Mouse (Mus musculus) heart, postnatal 0 days (tissue): Measurements from ENCODE around the gene Sox14. TPM values are rescaled to one million over a fixed set of nuclear protein-coding genes. Genes with fewer than 3 reads are reported as not detected.
A peak's percentile ranks its signal among the peaks of the same experiment; 100 is the strongest.

ENCODE experiments used
- ATAC-seq: fragments of 200-750 bp; cut with Nextera tagmentation; 2 replicates; pipeline ENCODE4 v1.8.0; 2017; ENCODE audit warnings: low read depth, moderate number of reproducible peaks, moderate library complexity; ENCODE audit not compliant: insufficient read depth
- DNase-seq: peaks from one replicate; pipeline ENCODE4 v3.0.0-alpha.2; 2016; ENCODE audit warnings: low spot score
- H3K27ac ChIP-seq: fragments of 300-500 bp; sonication (generic); 2 replicates; pipeline ENCODE4 v1.5.1; 2014; ENCODE audit warnings: low read depth, mild to moderate bottlenecking
- H3K27me3 ChIP-seq: fragments of 300-500 bp; sonication (generic); 2 replicates; pipeline ENCODE4 v1.6.1; 2014; ENCODE audit warnings: low read length, mixed read lengths; ENCODE audit not compliant: control insufficient read depth, insufficient read depth
- H3K36me3 ChIP-seq: fragments of 300-500 bp; sonication (generic); replicated peaks from 2 replicates; pipeline ENCODE4 v1.6.1; 2014; ENCODE audit warnings: low read length, mixed read lengths; ENCODE audit not compliant: control insufficient read depth, insufficient read depth
- H3K4me1 ChIP-seq: fragments of 300-500 bp; sonication (generic); 2 replicates; pipeline ENCODE4 v1.6.1; 2014; ENCODE audit warnings: antibody characterized with exemption; ENCODE audit not compliant: control insufficient read depth, insufficient read depth
- H3K4me2 ChIP-seq: fragments of 300-500 bp; sonication (generic); 2 replicates; pipeline ENCODE4 v1.6.1; 2014; ENCODE audit warnings: low read depth, mild to moderate bottlenecking, low read length, moderate library complexity
- H3K4me3 ChIP-seq: fragments of 300-500 bp; sonication (generic); 2 replicates; pipeline ENCODE4 v1.5.1; 2014; ENCODE audit warnings: low read depth, low read length
- H3K9ac ChIP-seq: fragments of 300-500 bp; sonication (generic); replicated peaks from 2 replicates; pipeline ENCODE4 v1.6.1; 2014; ENCODE audit warnings: low read depth, low read length, mixed read lengths
- H3K9me3 ChIP-seq: fragments of 300-500 bp; sonication (generic); replicated peaks from 2 replicates; pipeline ENCODE4 v1.6.1; 2016; ENCODE audit warnings: low read length; ENCODE audit not compliant: control insufficient read depth
- CTCF ChIP-seq: IDR thresholded peaks from 2 replicates; pipeline ENCODE4 v1.5.1; 2016; ENCODE audit warnings: antibody characterized with exemption, control low read depth, low read depth
- EP300 ChIP-seq: IDR thresholded peaks from 2 replicates; pipeline ENCODE4 v1.6.1; 2016; ENCODE audit warnings: antibody characterized with exemption, low read depth
- WGBS: fragments of 180-500 bp; shearing (Covaris S2); extraction: QIAGEN DNeasy Blood & Tissue Kit; methylation state at CpG from one replicate; pipeline ENCODE4 v1.1.7; 2014; 5-methylcytosine and 5-hydroxymethylcytosine counted together
- polyA plus RNA-seq: library from polyadenylated mRNA; unstranded; fragments of >200 nt; fragmentation: Nextera tagmentation; extraction: Ambion mirVana; gene quantifications from 2 replicates; pipeline ENCODE4 v1.2.1, GENCODE M21; 2015
- total RNA-seq: library from RNA; depleted of rRNA; stranded (reverse); fragments of >200 nt; gene quantifications from 2 replicates; pipeline ENCODE4 v1.2.3, GENCODE M21; 2014; ENCODE audit warnings: low replicate concordance

Gene Sox14
- total and polyA plus RNA-seq, 2 experiments from 2014 or later: not detected

- H3K36me3 ChIP-seq: no peaks in the 10 kb centered on the region
- no peaks in the 10 kb centered on the region for H3K4me1 ChIP-seq
- peaks cover 100% of the 10 kb centered on the region for H3K27me3 ChIP-seq
- ATAC-seq: no peak
- no peak overlapping the region for H3K4me2 ChIP-seq
- H3K9me3 ChIP-seq: no peaks in the 10 kb centered on the region
- 3% methylated on average over 47 of the region's 52 CpGs for WGBS
- no peak overlapping the region for H3K9ac ChIP-seq
- H3K27ac ChIP-seq: no peak overlapping the region
- DNase-seq: no peak
- H3K4me3 ChIP-seq: peak overlapping the region; percentile 35; the same call in 1 of the 2 replicates
- TF ChIP-seq EP300: no peak
- no peak for TF ChIP-seq CTCF
Observed at GRCm38 (mm10) chr9:99874735-99875617, 994 bp downstream of the Sox14 start.

- ATAC-seq (no peak), DNase-seq (no peak)
- TF ChIP-seq CTCF (no peak), EP300 (no peak)
- Histone ChIP-seq H3K36me3 (no peaks in the 10 kb centered on the region), H3K9me3 (no peaks in the 10 kb centered on the region), H3K4me3 (no peak overlapping the region), H3K4me2 (no peak overlapping the region), H3K27ac (no peak overlapping the region), H3K4me1 (0 out of 2 replicates have a peak, but pooled peaks cover 1% of the 10 kb centered on the region), H3K27me3 (peaks cover 100% of the 10 kb centered on the region), H3K9ac (no peak overlapping the region)
- 10% methylated on average over 2 of the region's 2 CpGs for WGBS
Observed at GRCm38 (mm10) chr9:99873721-99874120, 2.2 kb downstream of the Sox14 start.

- Histone ChIP-seq H3K4me3 (no peak overlapping the region), H3K4me1 (0 out of 2 replicates have a peak, but pooled peaks cover 2% of the 10 kb centered on the region), H3K4me2 (no peak overlapping the region), H3K27ac (no peak overlapping the region), H3K9me3 (no peaks in the 10 kb centered on the region), H3K36me3 (no peaks in the 10 kb centered on the region), H3K27me3 (peaks cover 100% of the 10 kb centered on the region), H3K9ac (no peak overlapping the region)
- ATAC-seq (no peak), DNase-seq (no peak)
- no peak for TF ChIP-seq EP300
- TF ChIP-seq CTCF: no peak
- 2% methylated on average over 15 of the region's 15 CpGs for WGBS
Observed at GRCm38 (mm10) chr9:99873116-99873620, 2.8 kb downstream of the Sox14 start.

- no peak for DNase-seq
- ATAC-seq: no peak
- TF ChIP-seq EP300 (no peak), CTCF (no peak)
- WGBS: 2% methylated on average over 31 of the region's 31 CpGs
- no peak overlapping the region for H3K4me3 ChIP-seq
- no peak overlapping the region for H3K4me2 ChIP-seq
- peaks cover 100% of the 10 kb centered on the region for H3K27me3 ChIP-seq
- no peaks in the 10 kb centered on the region for H3K9me3 ChIP-seq
- H3K27ac ChIP-seq: no peak overlapping the region
- no peak overlapping the region for H3K9ac ChIP-seq
- no peaks in the 10 kb centered on the region for H3K36me3 ChIP-seq
- H3K4me1 ChIP-seq: 0 out of 2 replicates have a peak, but pooled peaks cover 2% of the 10 kb centered on the region
Observed at GRCm38 (mm10) chr9:99872204-99873115, 3.5 kb downstream of the Sox14 start.

- Histone ChIP-seq H3K36me3 (no peaks in the 10 kb centered on the region), H3K4me3 (peak overlapping the region; percentile 19), H3K9ac (no peak overlapping the region), H3K9me3 (no peaks in the 10 kb centered on the region), H3K27me3 (peaks cover 100% of the 10 kb centered on the region), H3K4me1 (0 out of 2 replicates have a peak, but pooled peaks cover 2% of the 10 kb centered on the region), H3K27ac (no peak overlapping the region), H3K4me2 (no peak overlapping the region)
- WGBS: under 1% methylated on average over 34 of the region's 34 CpGs
- no peak for DNase-seq
- no peak for ATAC-seq
- no peak for TF ChIP-seq EP300
Observed at GRCm38 (mm10) chr9:99871556-99872203, 4.3 kb downstream of the Sox14 start.
